Mouse (Mus musculus) left cerebral cortex, postnatal 10 days (tissue): Measurements from ENCODE around the gene Zmat3. TPM values are rescaled to one million over a fixed set of nuclear protein-coding genes. Genes with fewer than 3 reads are reported as not detected.
A peak's percentile ranks its signal among the peaks of the same experiment; 100 is the strongest.

Experiments used
- DNase-seq, 2 experiments: peaks; one replicate each; pipeline ENCODE4 v3.0.0; 2021 to 2022; ENCODE audit warnings: low spot score in 2 of 2, mixed read lengths in 1 of 2; ENCODE audit errors: extremely low spot score in 1 of 2
- intact Hi-C: fragments of 180-260 bp; cut with DNase I; formaldehyde crosslinking; loops from one replicate; pipeline ENCODE4 v1.15.1; 2025
- total RNA-seq, 2 experiments: library from RNA; stranded (reverse); gene quantifications; 2 replicates each; pipeline ENCODE4 v1.2.3; 2021

Zmat3 gene
- total RNA-seq, 2 experiments from 2014 or later: 84.6 to 88.7 TPM

- DNase-seq: no peak
- intact Hi-C loops: no loop called here
Observed at GRCm38 (mm10) chr3:32381556-32381955, 15.7 kb upstream of the Zmat3 start.

GRCm38 (mm10) chr3:32379891-32380290, 14.1 kb upstream of the Zmat3 start:
- no peak for DNase-seq
- intact Hi-C loops: no loop called here

GRCm38 (mm10) chr3:32373236-32373635, 7.4 kb upstream of the Zmat3 start:
- intact Hi-C loops: no loop called here
- DNase-seq: no peak

GRCm38 (mm10) chr3:32372470-32372869, 6.7 kb upstream of the Zmat3 start:
- intact Hi-C loops: no loop called here
- DNase-seq: no peak

GRCm38 (mm10) chr3:32371957-32372356, 6.1 kb upstream of the Zmat3 start:
- intact Hi-C loops: no loop called here

GRCm38 (mm10) chr3:32367516-32367915, 1.7 kb upstream of the Zmat3 start:
- no peak for DNase-seq
- intact Hi-C loops: no loop called here

More at GRCm38 (mm10) chr3:32371957-32372356, 6.1 kb upstream of the Zmat3 start:
- DNase-seq: no peak

- DNase-seq: no peak
- intact Hi-C loops: no loop called here
Observed at GRCm38 (mm10) chr3:32366246-32366734, 476 bp upstream of the Zmat3 start.

GRCm38 (mm10) chr3:32364841-32365545, 821 bp downstream of the Zmat3 start:
- DNase-seq: peak in 1 of 2 experiments; percentile 31
- intact Hi-C loops: no loop called here

GRCm38 (mm10) chr3:32364195-32364594, 1.6 kb downstream of the Zmat3 start:
- intact Hi-C loops: no loop called here
- DNase-seq: no peak

GRCm38 (mm10) chr3:32361221-32361620, 4.6 kb downstream of the Zmat3 start:
- intact Hi-C loops: no loop called here

GRCm38 (mm10) chr3:32347881-32348280, 17.9 kb downstream of the Zmat3 start:
- peak; percentile 56 to 68 for DNase-seq
- intact Hi-C loops: no loop called here

More at GRCm38 (mm10) chr3:32361221-32361620, 4.6 kb downstream of the Zmat3 start:
- DNase-seq: no peak

- no peak for DNase-seq
- intact Hi-C loops: no loop called here
Observed at GRCm38 (mm10) chr3:32345249-32345648, 20.6 kb downstream of the Zmat3 start.

GRCm38 (mm10) chr3:32344825-32345224, 21.0 kb downstream of the Zmat3 start:
- DNase-seq: no peak
- intact Hi-C loops: no loop called here

- DNase-seq: peak in 1 of 2 experiments; percentile 46
Observed at GRCm38 (mm10) chr3:32343371-32343770, 22.4 kb downstream of the Zmat3 start.

GRCm38 (mm10) chr3:32341434-32341833, 24.4 kb downstream of the Zmat3 start:
- DNase-seq: no peak
- intact Hi-C loops: no loop called here

More at GRCm38 (mm10) chr3:32343371-32343770, 22.4 kb downstream of the Zmat3 start:
- intact Hi-C loops: no loop called here

- no peak for DNase-seq
- intact Hi-C loops: loop anchor here (5.0 kb wide), 1 partner anchor 119 kb away; no protein-coding TSS in a partner anchor
Observed at GRCm38 (mm10) chr3:32338231-32338630, 27.6 kb downstream of the Zmat3 start.

- intact Hi-C loops: loop anchor here (5.0 kb wide), 1 partner anchor 120 kb away; no protein-coding TSS in a partner anchor
- no peak for DNase-seq
Observed at GRCm38 (mm10) chr3:32337770-32338169, 28.0 kb downstream of the Zmat3 start.

- intact Hi-C loops: loop anchor here (5.0 kb wide), 1 partner anchor 122 kb away; no protein-coding TSS in a partner anchor
- no peak for DNase-seq
Observed at GRCm38 (mm10) chr3:32334901-32335300, 30.9 kb downstream of the Zmat3 start.

GRCm38 (mm10) chr3:32333456-32334086, 32.2 kb downstream of the Zmat3 start:
- DNase-seq: peak; percentile 73 to 76
- intact Hi-C loops: loop anchor here (1.0 kb wide), 1 partner anchor 176 kb away; no protein-coding TSS in a partner anchor
